Mouse (Mus musculus): Measurements from ENCODE around the gene Akap10. TPM values are rescaled to one million over a fixed set of nuclear protein-coding genes. Genes with fewer than 3 reads are reported as not detected.
"Not testable (repeated sequence)": the region's sequence is repeated elsewhere in the genome, so short reads cannot be mapped to it uniquely, and the experiment has no call there.

Gene Akap10
- polyA plus RNA-seq, 1 experiment from 2014 or later: 22.7 TPM

GRCm38 (mm10) chr11:61855539-61855938 lies 74.5 kb downstream of the Akap10 start:
- no peaks in the 10 kb centered on the region for H3K9me3 ChIP-seq

GRCm38 (mm10) chr11:61854988-61855411 lies 75.1 kb downstream of the Akap10 start, which contains the start of gene Ulk2:
Gene Ulk2 (minus strand): TSS chr11:61855073.
- Histone ChIP-seq H3K9ac (replicated peaks) (peak within 1 kb of the TSS; percentile 95), H3K9me3 (no peaks in the 10 kb centered on the region), H3K4me2 (peak within 1 kb of the TSS; percentile 82), H3K27ac (peak within 1 kb of the TSS; percentile 93), H3K4me3 (replicated peaks) (peak within 1 kb of the TSS; percentile 97), H3K4me1 (replicated peaks) (no peaks in the 10 kb centered on the region), H3K27me3 (no peaks in the 10 kb centered on the region), H3K36me3 (peaks cover 5% of the 10 kb centered on the region; the same call in 1 of the 2 replicates)
- WGBS: under 1% methylated on average over 58 of the region's 58 CpGs
- peak; percentile 84 for ATAC-seq (ENCODE audit: insufficient number of reproducible peaks, insufficient read depth, low FRiP score, low TSS enrichment, low read depth)

More at GRCm38 (mm10) chr11:61855539-61855938, 74.5 kb downstream of the Akap10 start:
- 48% methylated on average over 6 of the region's 6 CpGs for WGBS
- Histone ChIP-seq H3K36me3 (peaks cover 2% of the 10 kb centered on the region; the same call in 1 of the 2 replicates), H3K4me1 (replicated peaks) (no peaks in the 10 kb centered on the region), H3K27ac (0 out of 2 replicates have a peak overlapping the region, but pooled peaks have one; percentile 93), H3K4me2 (peak overlapping the region; percentile 82), H3K27me3 (no peaks in the 10 kb centered on the region), H3K9ac (replicated peaks) (peak overlapping the region; percentile 95; the same call in 1 of the 2 replicates), H3K4me3 (replicated peaks) (peak overlapping the region; percentile 97)
- ATAC-seq (ENCODE audit: insufficient number of reproducible peaks, insufficient read depth, low FRiP score, low TSS enrichment, low read depth): no peak

GRCm38 (mm10) chr11:61854211-61854987 lies 75.7 kb downstream of the Akap10 start:
- no peaks in the 10 kb centered on the region for H3K27me3 ChIP-seq
- under 1% methylated on average over 87 of the region's 87 CpGs for WGBS
- H3K4me2 ChIP-seq: peak overlapping the region; percentile 82
- no peaks in the 10 kb centered on the region for H3K4me1 ChIP-seq (replicated peaks)
- peak overlapping the region; percentile 95 for H3K9ac ChIP-seq (replicated peaks)
- H3K36me3 ChIP-seq: peaks cover 9% of the 10 kb centered on the region; the same call in 1 of the 2 replicates
- H3K9me3 ChIP-seq: no peaks in the 10 kb centered on the region
- peak; percentile 74 for ATAC-seq (ENCODE audit: insufficient number of reproducible peaks, insufficient read depth, low FRiP score, low TSS enrichment, low read depth)
- peak overlapping the region; percentile 97 for H3K4me3 ChIP-seq (replicated peaks)
- peak overlapping the region; percentile 93 for H3K27ac ChIP-seq

- 10% methylated on average over 5 of the region's 5 CpGs for WGBS
These were observed 76.4 kb downstream of the Akap10 start for GRCm38 (mm10) chr11:61853659-61854058.

GRCm38 (mm10) chr11:61852916-61853315 lies 77.1 kb downstream of the Akap10 start:
- Histone ChIP-seq H3K9me3 (no peaks in the 10 kb centered on the region), H3K9ac (replicated peaks) (no peak overlapping the region), H3K4me3 (replicated peaks) (no peak overlapping the region), H3K4me1 (replicated peaks) (no peaks in the 10 kb centered on the region), H3K4me2 (no peak overlapping the region), H3K27ac (no peak overlapping the region), H3K36me3 (peaks cover 12% of the 10 kb centered on the region; the same call in 1 of the 2 replicates), H3K27me3 (no peaks in the 10 kb centered on the region)
- ATAC-seq (ENCODE audit: insufficient number of reproducible peaks, insufficient read depth, low FRiP score, low TSS enrichment, low read depth): no peak

More at GRCm38 (mm10) chr11:61853659-61854058, 76.4 kb downstream of the Akap10 start:
- H3K27ac ChIP-seq: peak overlapping the region; percentile 93; the same call in 1 of the 2 replicates
- H3K27me3 ChIP-seq: no peaks in the 10 kb centered on the region
- H3K4me2 ChIP-seq: peak overlapping the region; percentile 82
- H3K9ac ChIP-seq (replicated peaks): peak overlapping the region; percentile 95
- H3K4me1 ChIP-seq (replicated peaks): no peaks in the 10 kb centered on the region
- ATAC-seq (ENCODE audit: insufficient number of reproducible peaks, insufficient read depth, low FRiP score, low TSS enrichment, low read depth): no peak
- peak overlapping the region; percentile 97 for H3K4me3 ChIP-seq (replicated peaks)
- H3K9me3 ChIP-seq: no peaks in the 10 kb centered on the region
- H3K36me3 ChIP-seq: peaks cover 12% of the 10 kb centered on the region; the same call in 1 of the 2 replicates

- no peaks in the 10 kb centered on the region for H3K4me1 ChIP-seq (replicated peaks)
- H3K4me3 ChIP-seq (replicated peaks): no peak overlapping the region
- H3K4me2 ChIP-seq: no peak overlapping the region
- no peak overlapping the region for H3K27ac ChIP-seq
- no peaks in the 10 kb centered on the region for H3K27me3 ChIP-seq
- WGBS: 84% methylated on average over 3 of the region's 3 CpGs
- ATAC-seq (ENCODE audit: insufficient number of reproducible peaks, insufficient read depth, low FRiP score, low TSS enrichment, low read depth): no peak
- peaks cover 18% of the 10 kb centered on the region; the same call in 1 of the 2 replicates for H3K36me3 ChIP-seq
- no peak overlapping the region for H3K9ac ChIP-seq (replicated peaks)
- no peaks in the 10 kb centered on the region for H3K9me3 ChIP-seq
These were observed 78.9 kb downstream of the Akap10 start for GRCm38 (mm10) chr11:61851195-61851594.

- not testable (repeated sequence) for ATAC-seq (ENCODE audit: insufficient number of reproducible peaks, insufficient read depth, low FRiP score, low TSS enrichment, low read depth); H3K4me1 ChIP-seq (replicated peaks); H3K9ac ChIP-seq (replicated peaks); H3K27me3 ChIP-seq; H3K27ac ChIP-seq; H3K9me3 ChIP-seq; H3K4me2 ChIP-seq; H3K4me3 ChIP-seq (replicated peaks)
- 75% methylated on average over 3 of the region's 3 CpGs for WGBS
- peaks cover 59% of the 10 kb centered on the region for H3K36me3 ChIP-seq
These were observed 89.4 kb downstream of the Akap10 start for GRCm38 (mm10) chr11:61840663-61841062.

- no peaks in the 10 kb centered on the region for H3K9me3 ChIP-seq
These were observed 90.1 kb downstream of the Akap10 start for GRCm38 (mm10) chr11:61839940-61840339.

GRCm38 (mm10) chr11:61839182-61839581 lies 90.9 kb downstream of the Akap10 start:
- Histone ChIP-seq H3K27me3 (no peaks in the 10 kb centered on the region), H3K4me3 (replicated peaks) (no peak overlapping the region), H3K4me2 (no peak overlapping the region), H3K4me1 (replicated peaks) (no peaks in the 10 kb centered on the region), H3K9me3 (no peaks in the 10 kb centered on the region), H3K27ac (no peak overlapping the region), H3K36me3 (peaks cover 56% of the 10 kb centered on the region), H3K9ac (replicated peaks) (no peak overlapping the region)
- 83% methylated on average over 1 of the region's 1 CpGs for WGBS
- ATAC-seq (ENCODE audit: insufficient number of reproducible peaks, insufficient read depth, low FRiP score, low TSS enrichment, low read depth): no peak

More at GRCm38 (mm10) chr11:61839940-61840339, 90.1 kb downstream of the Akap10 start:
- ATAC-seq (ENCODE audit: insufficient number of reproducible peaks, insufficient read depth, low FRiP score, low TSS enrichment, low read depth): no peak
- H3K4me3 ChIP-seq (replicated peaks): no peak overlapping the region
- no peak overlapping the region for H3K4me2 ChIP-seq
- no peaks in the 10 kb centered on the region for H3K4me1 ChIP-seq (replicated peaks)
- no peak overlapping the region for H3K9ac ChIP-seq (replicated peaks)
- no peak overlapping the region for H3K27ac ChIP-seq
- no peaks in the 10 kb centered on the region for H3K27me3 ChIP-seq
- H3K36me3 ChIP-seq: peaks cover 55% of the 10 kb centered on the region
